Mouse (Mus musculus) 416B (cell line): ENCODE data around the gene Abhd12b.
"Not testable (repeated sequence)": the region's sequence is repeated elsewhere in the genome, so short reads cannot be mapped to it uniquely, and the experiment has no call there.

ENCODE experiments used
- DNase-seq: peaks from one replicate; pipeline ENCODE4 v3.0.0; 2011; ENCODE audit warnings: low read depth

Gene Abhd12b

GRCm38 (mm10) chr12:70139871-70140270 lies 14.1 kb upstream of the Abhd12b start:
- DNase-seq: no peak

- DNase-seq: peak; percentile 92
Measured at GRCm38 (mm10) chr12:70140542-70140941, 13.4 kb upstream of the Abhd12b start.

GRCm38 (mm10) chr12:70140993-70141576 lies 12.9 kb upstream of the Abhd12b start:
- DNase-seq: no peak

- not testable (repeated sequence) for DNase-seq
Measured at GRCm38 (mm10) chr12:70144106-70144587, 9.8 kb upstream of the Abhd12b start.

- peak; percentile 78 for DNase-seq
Measured at GRCm38 (mm10) chr12:70144637-70145448, 9.1 kb upstream of the Abhd12b start.

GRCm38 (mm10) chr12:70145586-70145985 lies 8.4 kb upstream of the Abhd12b start:
- no peak for DNase-seq

GRCm38 (mm10) chr12:70147986-70148630 lies 5.8 kb upstream of the Abhd12b start:
- DNase-seq: no peak

- peak; percentile 27 for DNase-seq
Measured at GRCm38 (mm10) chr12:70148631-70149265, 5.2 kb upstream of the Abhd12b start.

- peak; percentile 43 for DNase-seq
Measured at GRCm38 (mm10) chr12:70156222-70156621, 2.3 kb downstream of the Abhd12b start.

GRCm38 (mm10) chr12:70157292-70158066 lies 3.5 kb downstream of the Abhd12b start:
- DNase-seq: no peak

GRCm38 (mm10) chr12:70161057-70161456 lies 7.1 kb downstream of the Abhd12b start:
- DNase-seq: no peak

- DNase-seq: no peak
Measured at GRCm38 (mm10) chr12:70164741-70165140, 10.8 kb downstream of the Abhd12b start.

- DNase-seq: no peak
Measured at GRCm38 (mm10) chr12:70167950-70168349, 14.0 kb downstream of the Abhd12b start.

- DNase-seq: peak; percentile 7
Measured at GRCm38 (mm10) chr12:70169969-70170368, 16.0 kb downstream of the Abhd12b start.

GRCm38 (mm10) chr12:70183507-70183906 lies 29.6 kb downstream of the Abhd12b start:
- DNase-seq: not testable (repeated sequence)

- no peak for DNase-seq
Measured at GRCm38 (mm10) chr12:70184173-70184783, 30.3 kb downstream of the Abhd12b start.

- DNase-seq: no peak
Measured at GRCm38 (mm10) chr12:70192267-70192727, 38.4 kb downstream of the Abhd12b start.

GRCm38 (mm10) chr12:70195426-70195825 lies 41.5 kb downstream of the Abhd12b start:
- DNase-seq: no peak

GRCm38 (mm10) chr12:70196341-70196740 lies 42.4 kb downstream of the Abhd12b start:
- DNase-seq: peak; percentile 41

- peak; percentile 20 for DNase-seq
Measured at GRCm38 (mm10) chr12:70201926-70202529, 48.1 kb downstream of the Abhd12b start.
